Mouse (Mus musculus): ENCODE data around the gene Rexo1. TPM values are rescaled to one million over a fixed set of nuclear protein-coding genes. Genes with fewer than 3 reads are reported as not detected.

Rexo1 gene
- polyA plus RNA-seq, 1 experiment from 2014 or later = 27.1 TPM

DNA sequence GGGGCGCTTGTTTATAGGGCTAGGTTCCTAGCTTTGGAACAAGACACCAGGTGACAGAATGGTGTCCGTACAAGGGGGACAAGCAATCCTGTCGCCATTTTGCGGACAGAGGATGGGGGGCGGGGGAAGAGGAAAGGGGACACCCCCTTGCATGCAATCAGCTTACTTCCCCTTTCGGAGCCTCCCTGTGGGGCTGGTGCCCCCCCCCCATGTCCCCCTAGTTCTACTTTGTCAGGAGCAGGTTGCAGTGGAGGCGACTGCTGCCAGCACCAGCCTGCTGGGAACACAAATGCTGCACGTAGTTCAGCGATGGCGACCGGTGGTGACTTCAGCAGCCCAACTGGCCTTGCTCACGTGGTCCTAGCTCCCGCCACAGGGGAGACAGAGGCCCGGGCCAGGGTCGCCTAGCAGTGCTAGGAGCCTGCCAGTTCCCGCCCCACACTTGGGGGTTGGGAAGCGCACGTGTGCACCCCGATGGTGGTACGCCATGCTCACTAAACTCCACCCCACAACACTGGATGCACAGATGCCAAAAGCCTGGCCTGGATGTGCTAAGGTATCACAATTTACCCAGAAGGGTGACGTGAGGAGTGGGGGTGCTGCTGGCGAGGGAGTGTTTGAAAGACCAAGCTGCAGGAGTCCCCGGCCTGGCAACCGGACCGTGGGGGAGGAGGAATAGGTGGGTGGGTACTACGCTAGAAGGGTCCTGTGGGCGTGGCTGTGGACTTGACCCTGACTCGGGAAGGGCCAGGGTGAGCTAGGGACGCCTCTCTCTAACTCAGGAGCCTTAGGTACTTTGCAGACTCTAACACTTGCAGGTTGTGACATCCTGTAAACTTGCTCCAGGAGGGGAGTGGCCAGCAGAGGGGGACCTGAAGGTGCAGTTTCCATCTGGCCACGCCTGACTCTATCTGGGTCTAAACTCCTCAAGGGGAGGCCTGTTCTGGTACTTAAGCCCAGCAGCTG is 9.8 kb upstream of the Rexo1 start:
- no peaks in the 10 kb centered on the region for H3K27me3 ChIP-seq
- H3K4me1 ChIP-seq = peaks cover 71% of the 10 kb centered on the region
- ATAC-seq (ENCODE audit: insufficient number of reproducible peaks, low FRiP score, low TSS enrichment, low read depth) = no peak
- H3K27ac ChIP-seq (replicated peaks) = peak overlapping the region; percentile 4; the same call in 1 of the 2 replicates
- H3K9ac ChIP-seq = no peak overlapping the region
- H3K4me2 ChIP-seq (replicated peaks) = peak overlapping the region; percentile 37
- H3K36me3 ChIP-seq = peaks cover 8% of the 10 kb centered on the region; the same call in 1 of the 2 replicates
- H3K9me3 ChIP-seq (replicated peaks) = no peaks in the 10 kb centered on the region
- peak overlapping the region; percentile 19 for H3K4me3 ChIP-seq (replicated peaks)
- 23% methylated on average over 30 of the region's 30 CpGs for WGBS

DNA sequence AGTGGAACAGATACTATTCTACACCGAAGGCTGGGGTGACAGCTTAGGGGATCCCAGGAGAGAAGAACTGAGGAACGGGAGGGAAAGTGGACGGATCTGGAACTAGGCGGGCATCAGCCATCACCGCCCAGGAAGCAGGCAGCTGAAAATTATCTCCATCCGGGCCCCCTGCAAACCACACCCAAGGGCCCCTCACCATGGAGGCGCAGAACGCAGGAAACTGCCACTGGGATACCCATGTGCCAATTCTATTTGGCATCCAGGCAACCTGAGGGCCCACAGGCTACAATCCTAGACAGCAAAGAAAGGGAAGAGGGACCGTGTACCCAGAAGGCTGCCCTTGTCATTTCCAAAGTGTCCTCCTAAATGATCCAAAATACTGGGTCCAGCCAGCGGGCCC is 9.1 kb upstream of the Rexo1 start:
- H3K36me3 ChIP-seq = peaks cover 12% of the 10 kb centered on the region; the same call in 1 of the 2 replicates
- H3K4me3 ChIP-seq (replicated peaks) = no peak overlapping the region
- no peak overlapping the region for H3K4me2 ChIP-seq (replicated peaks)
- peaks cover 66% of the 10 kb centered on the region for H3K4me1 ChIP-seq
- no peak overlapping the region; the same call in 1 of the 2 replicates for H3K27ac ChIP-seq (replicated peaks)
- no peak for ATAC-seq (ENCODE audit: insufficient number of reproducible peaks, low FRiP score, low TSS enrichment, low read depth)
- H3K27me3 ChIP-seq = no peaks in the 10 kb centered on the region
- 87% methylated on average over 10 of the region's 10 CpGs for whole genome bisulfite sequencing
- H3K9me3 ChIP-seq (replicated peaks) = no peaks in the 10 kb centered on the region
- no peak overlapping the region for H3K9ac ChIP-seq

GRCm38 (mm10) chr10:80569664-80570066 is 8.3 kb upstream of the Rexo1 start:
- 31% methylated on average over 10 of the region's 10 CpGs for WGBS
- H3K4me1 ChIP-seq = peaks cover 58% of the 10 kb centered on the region
- no peak overlapping the region for H3K4me3 ChIP-seq (replicated peaks)
- no peak for ATAC-seq (ENCODE audit: insufficient number of reproducible peaks, low FRiP score, low TSS enrichment, low read depth)
- H3K9ac ChIP-seq = no peak overlapping the region
- H3K36me3 ChIP-seq = peaks cover 12% of the 10 kb centered on the region; the same call in 1 of the 2 replicates
- no peaks in the 10 kb centered on the region for H3K27me3 ChIP-seq
- no peak overlapping the region for H3K4me2 ChIP-seq (replicated peaks)
- no peaks in the 10 kb centered on the region for H3K9me3 ChIP-seq (replicated peaks)
- no peak overlapping the region for H3K27ac ChIP-seq (replicated peaks)

DNA sequence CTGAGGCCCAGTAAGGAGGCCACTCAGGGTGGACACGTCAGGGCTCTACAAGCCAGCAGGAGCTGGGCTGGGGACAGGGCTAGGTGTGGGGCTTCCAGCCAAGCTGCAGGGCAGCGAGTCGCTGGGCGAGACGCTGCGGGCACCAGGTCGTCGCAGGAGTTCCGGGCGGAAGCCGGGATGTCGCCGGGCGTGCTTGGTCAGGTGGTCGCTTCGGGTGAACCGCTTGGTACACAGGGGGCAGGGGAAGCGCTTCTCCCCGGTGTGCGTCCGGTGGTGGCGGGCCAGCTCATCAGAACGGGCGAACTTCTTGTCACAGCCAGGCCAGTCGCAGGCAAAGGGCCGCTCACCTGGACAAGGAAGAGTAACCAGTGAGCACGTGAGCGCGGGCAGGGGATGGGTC is 7.5 kb upstream of the Rexo1 start:
- Histone ChIP-seq H3K9me3 (replicated peaks) (no peaks in the 10 kb centered on the region), H3K4me3 (replicated peaks) (no peak overlapping the region), H3K9ac (no peak overlapping the region), H3K27ac (replicated peaks) (no peak overlapping the region), H3K27me3 (no peaks in the 10 kb centered on the region), H3K4me1 (peaks cover 51% of the 10 kb centered on the region), H3K36me3 (peaks cover 12% of the 10 kb centered on the region; the same call in 1 of the 2 replicates), H3K4me2 (replicated peaks) (no peak overlapping the region)
- 95% methylated on average over 29 of the region's 29 CpGs for WGBS
- ATAC-seq (ENCODE audit: insufficient number of reproducible peaks, low FRiP score, low TSS enrichment, low read depth) = no peak

GRCm38 (mm10) chr10:80566375-80567092 is 5.2 kb upstream of the Rexo1 start:
- Histone ChIP-seq H3K36me3 (peaks cover 12% of the 10 kb centered on the region; the same call in 1 of the 2 replicates), H3K4me2 (replicated peaks) (no peak overlapping the region), H3K4me3 (replicated peaks) (no peak overlapping the region), H3K9ac (no peak overlapping the region), H3K27me3 (no peaks in the 10 kb centered on the region), H3K9me3 (replicated peaks) (no peaks in the 10 kb centered on the region), H3K27ac (replicated peaks) (no peak overlapping the region), H3K4me1 (peaks cover 44% of the 10 kb centered on the region)
- ATAC-seq (ENCODE audit: insufficient number of reproducible peaks, low FRiP score, low TSS enrichment, low read depth) = peak; percentile 58
- WGBS = 22% methylated on average over 17 of the region's 17 CpGs

DNA sequence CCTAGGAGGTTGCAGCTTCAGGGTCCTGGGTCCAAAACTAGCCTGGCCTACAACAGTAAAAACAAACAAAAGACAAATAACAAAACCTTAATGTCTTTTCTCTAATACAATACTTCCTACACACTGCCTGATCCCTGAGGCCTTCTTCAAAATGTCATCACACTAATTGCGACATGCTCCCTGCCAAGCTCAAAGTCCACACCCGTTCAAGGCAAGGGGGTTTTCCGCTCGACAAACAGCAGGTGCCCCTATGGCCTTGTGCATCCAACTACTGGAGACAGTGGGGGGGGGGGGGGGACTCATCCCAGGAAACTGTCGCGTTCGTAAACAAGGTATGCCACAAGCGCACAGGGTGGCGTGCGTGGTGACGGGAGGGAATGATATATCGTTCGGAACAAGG is 739 bp downstream of the Rexo1 start:
- no peaks in the 10 kb centered on the region for H3K9me3 ChIP-seq (replicated peaks)
- H3K27me3 ChIP-seq = no peaks in the 10 kb centered on the region
- peak overlapping the region; percentile 81 for H3K4me2 ChIP-seq (replicated peaks)
- no peak overlapping the region for H3K27ac ChIP-seq (replicated peaks)
- 0 out of 2 replicates have a peak, but pooled peaks cover under 1% of the 10 kb centered on the region for H3K36me3 ChIP-seq
- no peak for ATAC-seq (ENCODE audit: insufficient number of reproducible peaks, low FRiP score, low TSS enrichment, low read depth)
- peak overlapping the region; percentile 99 for H3K4me3 ChIP-seq (replicated peaks)
- H3K9ac ChIP-seq = peak overlapping the region; percentile 99
- H3K4me1 ChIP-seq = peaks cover 48% of the 10 kb centered on the region
- 1% methylated on average over 13 of the region's 13 CpGs for WGBS

GRCm38 (mm10) chr10:80559431-80559830 is 1.9 kb downstream of the Rexo1 start:
- no peak overlapping the region for H3K27ac ChIP-seq (replicated peaks)
- no peak overlapping the region for H3K4me2 ChIP-seq (replicated peaks)
- H3K4me3 ChIP-seq (replicated peaks) = no peak overlapping the region
- H3K36me3 ChIP-seq = no peaks in the 10 kb centered on the region
- no peak overlapping the region for H3K9ac ChIP-seq
- no peak for ATAC-seq (ENCODE audit: insufficient number of reproducible peaks, low FRiP score, low TSS enrichment, low read depth)
- peaks cover 48% of the 10 kb centered on the region for H3K4me1 ChIP-seq
- no peaks in the 10 kb centered on the region for H3K27me3 ChIP-seq
- H3K9me3 ChIP-seq (replicated peaks) = no peaks in the 10 kb centered on the region
- 96% methylated on average over 7 of the region's 7 CpGs for WGBS

DNA sequence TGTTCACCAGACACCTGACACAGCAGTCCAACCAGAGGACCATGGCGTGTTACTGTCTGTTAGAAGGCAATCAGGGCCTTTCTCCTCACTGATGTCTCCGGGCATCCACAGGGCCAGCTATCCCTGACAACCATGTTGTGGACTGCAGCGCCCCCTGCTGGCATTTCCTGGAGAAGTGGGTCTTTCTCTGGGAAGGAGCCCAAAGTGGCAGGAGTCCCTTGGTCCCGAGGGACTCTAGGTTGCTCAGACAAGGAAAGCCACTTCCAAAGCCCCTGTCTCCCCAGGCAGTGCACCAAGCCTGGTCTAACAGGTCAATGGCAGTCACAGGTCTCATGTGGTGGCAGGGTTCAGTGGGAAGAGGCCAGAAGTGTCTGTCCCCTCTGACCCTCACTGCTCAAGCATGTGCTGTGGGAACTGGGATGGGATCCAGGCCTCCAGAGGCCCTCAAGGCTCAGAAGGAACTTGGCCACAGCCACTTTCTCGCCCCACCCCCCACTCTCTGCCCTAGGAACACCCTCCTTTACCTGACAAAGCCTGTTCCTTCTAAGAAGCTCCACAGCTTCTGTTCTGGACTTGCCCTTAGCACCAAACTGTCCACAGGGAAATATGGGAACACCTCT is 3.9 kb downstream of the Rexo1 start:
- Histone ChIP-seq H3K4me1 (peaks cover 44% of the 10 kb centered on the region), H3K27ac (replicated peaks) (no peak overlapping the region), H3K9me3 (replicated peaks) (no peaks in the 10 kb centered on the region), H3K36me3 (no peaks in the 10 kb centered on the region), H3K9ac (no peak overlapping the region), H3K27me3 (no peaks in the 10 kb centered on the region), H3K4me2 (replicated peaks) (no peak overlapping the region), H3K4me3 (replicated peaks) (no peak overlapping the region)
- 39% methylated on average over 5 of the region's 5 CpGs for WGBS
- no peak for ATAC-seq (ENCODE audit: insufficient number of reproducible peaks, low FRiP score, low TSS enrichment, low read depth)

DNA sequence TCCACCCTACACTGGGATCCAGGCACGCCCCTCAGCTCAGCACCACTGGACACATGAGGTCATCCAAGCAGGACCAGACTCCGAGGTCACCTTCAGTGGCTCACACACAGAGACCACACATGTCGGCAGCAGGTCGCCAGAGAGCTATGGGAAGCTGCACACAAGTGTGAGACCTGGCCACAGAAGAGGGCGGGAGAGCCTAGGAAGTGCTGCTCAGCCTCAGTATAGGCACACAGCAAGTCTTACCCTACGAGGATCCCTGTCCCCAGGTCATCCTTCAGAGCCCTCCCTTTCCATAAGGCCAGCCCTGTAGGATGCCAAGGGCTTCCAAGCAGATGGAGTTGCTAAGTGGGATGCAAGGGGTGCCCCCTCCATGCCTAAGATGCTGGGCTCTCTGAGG is 7.4 kb downstream of the Rexo1 start:
- ATAC-seq (ENCODE audit: insufficient number of reproducible peaks, low FRiP score, low TSS enrichment, low read depth) = no peak

GRCm38 (mm10) chr10:80553575-80553974 is 7.8 kb downstream of the Rexo1 start:
- H3K4me2 ChIP-seq (replicated peaks) = no peak overlapping the region
- ATAC-seq (ENCODE audit: insufficient number of reproducible peaks, low FRiP score, low TSS enrichment, low read depth) = no peak
- H3K36me3 ChIP-seq = peaks cover 24% of the 10 kb centered on the region
- no peak overlapping the region for H3K4me3 ChIP-seq (replicated peaks)
- WGBS = 87% methylated on average over 8 of the region's 8 CpGs
- no peaks in the 10 kb centered on the region for H3K9me3 ChIP-seq (replicated peaks)
- peaks cover 17% of the 10 kb centered on the region for H3K4me1 ChIP-seq
- H3K9ac ChIP-seq = no peak overlapping the region
- no peaks in the 10 kb centered on the region for H3K27me3 ChIP-seq
- H3K27ac ChIP-seq (replicated peaks) = no peak overlapping the region

More for the DNA sequence above, 7.4 kb downstream of the Rexo1 start:
- Histone ChIP-seq H3K4me2 (replicated peaks) (no peak overlapping the region), H3K9me3 (replicated peaks) (no peaks in the 10 kb centered on the region), H3K9ac (no peak overlapping the region), H3K27me3 (no peaks in the 10 kb centered on the region), H3K4me3 (replicated peaks) (no peak overlapping the region), H3K4me1 (peaks cover 21% of the 10 kb centered on the region), H3K36me3 (peaks cover 20% of the 10 kb centered on the region), H3K27ac (replicated peaks) (no peak overlapping the region)
- 85% methylated on average over 6 of the region's 6 CpGs for WGBS

GRCm38 (mm10) chr10:80552364-80552763 is 9.0 kb downstream of the Rexo1 start:
- Histone ChIP-seq H3K27me3 (no peaks in the 10 kb centered on the region), H3K27ac (replicated peaks) (no peak overlapping the region), H3K36me3 (peaks cover 36% of the 10 kb centered on the region), H3K4me1 (peaks cover 5% of the 10 kb centered on the region), H3K4me3 (replicated peaks) (no peak overlapping the region), H3K9ac (no peak overlapping the region), H3K9me3 (replicated peaks) (no peaks in the 10 kb centered on the region), H3K4me2 (replicated peaks) (no peak overlapping the region)
- ATAC-seq (ENCODE audit: insufficient number of reproducible peaks, low FRiP score, low TSS enrichment, low read depth) = no peak
- 64% methylated on average over 9 of the region's 9 CpGs for WGBS

Data from embryonic facial prominence, embryonic 15.5 days (tissue).